Mouse (Mus musculus): ENCODE measurements around the gene Dnajc8.
A peak's percentile ranks its signal among the peaks of the same experiment; 100 is the strongest.

Gene Dnajc8

DNA sequence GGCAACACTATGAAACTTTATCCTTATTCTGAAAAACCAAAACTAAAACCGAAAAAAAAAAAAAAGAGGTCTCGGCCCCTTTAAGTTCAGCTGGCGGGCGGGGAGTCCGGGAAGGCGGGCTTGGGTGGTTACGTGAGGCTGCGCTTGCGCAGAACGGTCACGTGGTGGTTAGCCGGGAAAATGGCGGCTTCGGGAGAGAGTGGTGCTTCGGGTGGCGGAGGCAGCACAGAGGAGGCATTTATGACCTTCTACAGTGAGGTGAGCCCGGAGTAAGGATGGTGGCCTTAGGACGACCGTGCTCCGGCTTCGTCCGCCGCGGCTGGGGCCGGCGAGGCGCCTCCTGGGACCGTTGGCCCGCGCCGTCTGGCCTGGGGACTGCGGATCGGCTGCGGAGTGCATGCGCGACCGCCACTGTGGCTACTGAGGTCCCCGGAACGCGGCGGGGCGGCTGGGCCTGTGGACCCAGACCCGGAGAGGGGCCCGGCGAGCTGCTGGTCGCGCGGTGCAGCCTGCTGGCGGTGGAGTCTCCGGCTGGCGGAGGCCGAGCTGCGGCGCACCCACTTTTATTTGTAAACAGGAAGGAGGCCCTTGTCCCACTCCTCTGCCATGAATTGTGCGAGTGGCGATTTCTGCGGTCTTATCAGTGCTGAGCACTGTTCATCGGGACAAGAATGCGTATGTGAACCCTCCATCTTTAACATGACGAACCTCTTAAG is at the start of gene Dnajc8:
TSS of gene Dnajc8 (plus strand) at position 145 of the 716 bp plus-strand sequence.
- DNase-seq (ENCODE audit: low read depth in 2 of 2, low spot score in 2 of 2) = peak; percentile 89 to 92

- DNase-seq (ENCODE audit: low read depth in 2 of 2, low spot score in 2 of 2) = no peak
Measured at GRCm38 (mm10) chr4:132488521-132488920, 46.8 kb upstream of the Dnajc8 start.

GRCm38 (mm10) chr4:132488976-132489375 is 46.4 kb upstream of the Dnajc8 start:
- no peak for DNase-seq (ENCODE audit: low read depth in 2 of 2, low spot score in 2 of 2)

- DNase-seq (ENCODE audit: low read depth in 2 of 2, low spot score in 2 of 2) = no peak
Measured at GRCm38 (mm10) chr4:132490273-132491010, 44.9 kb upstream of the Dnajc8 start.

GRCm38 (mm10) chr4:132491057-132491456 is 44.3 kb upstream of the Dnajc8 start:
- no peak for DNase-seq (ENCODE audit: low read depth in 2 of 2, low spot score in 2 of 2)

DNA sequence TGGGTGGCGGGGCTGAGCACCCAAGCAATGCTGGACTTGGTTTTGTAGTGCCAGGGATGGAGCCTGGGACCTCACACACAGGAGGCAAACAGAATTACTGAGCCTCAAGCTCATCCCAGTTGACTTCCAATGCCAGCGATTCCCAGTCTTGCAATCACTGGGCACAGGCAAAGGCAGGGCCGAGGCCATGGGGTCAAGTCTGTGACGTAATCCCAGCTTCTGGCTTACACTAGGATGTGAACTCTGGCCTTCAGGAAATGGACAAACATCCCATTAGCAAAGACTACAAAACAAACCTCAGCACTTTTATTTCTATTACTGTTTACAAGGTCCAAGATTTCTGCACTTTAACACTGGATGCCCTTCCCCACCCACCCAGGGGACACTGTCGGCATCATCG is 43.6 kb upstream of the Dnajc8 start:
- no peak for DNase-seq (ENCODE audit: low read depth in 2 of 2, low spot score in 2 of 2)

GRCm38 (mm10) chr4:132492178-132493060 is 42.9 kb upstream of the Dnajc8 start:
- DNase-seq (ENCODE audit: low read depth in 2 of 2, low spot score in 2 of 2) = no peak

- no peak for DNase-seq (ENCODE audit: low read depth in 2 of 2, low spot score in 2 of 2)
Measured at GRCm38 (mm10) chr4:132494271-132494918, 41.0 kb upstream of the Dnajc8 start.

GRCm38 (mm10) chr4:132501639-132502038 is 33.7 kb upstream of the Dnajc8 start:
- DNase-seq (ENCODE audit: low read depth in 2 of 2, low spot score in 2 of 2) = no peak

DNA sequence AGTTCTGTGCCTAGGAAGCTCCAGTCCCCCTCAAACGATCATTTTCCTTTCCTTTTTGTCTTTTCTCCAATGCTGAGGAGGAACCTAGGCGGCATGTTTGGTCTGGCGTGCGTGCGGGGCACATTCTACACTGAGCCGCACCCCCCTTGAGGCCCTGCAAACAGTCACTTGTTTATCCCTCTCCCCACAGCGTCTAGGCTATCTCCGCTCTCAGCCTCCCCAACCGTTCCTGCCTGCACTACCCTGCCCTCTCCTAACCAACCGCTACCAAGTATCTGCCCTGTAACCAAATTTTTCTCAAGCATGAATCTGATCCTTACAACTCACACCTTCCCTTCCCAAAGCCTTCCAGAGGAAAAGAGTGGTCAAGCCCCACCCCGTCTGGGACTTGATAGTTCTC is 32.0 kb upstream of the Dnajc8 start:
- DNase-seq (ENCODE audit: low read depth in 2 of 2, low spot score in 2 of 2) = no peak

DNA sequence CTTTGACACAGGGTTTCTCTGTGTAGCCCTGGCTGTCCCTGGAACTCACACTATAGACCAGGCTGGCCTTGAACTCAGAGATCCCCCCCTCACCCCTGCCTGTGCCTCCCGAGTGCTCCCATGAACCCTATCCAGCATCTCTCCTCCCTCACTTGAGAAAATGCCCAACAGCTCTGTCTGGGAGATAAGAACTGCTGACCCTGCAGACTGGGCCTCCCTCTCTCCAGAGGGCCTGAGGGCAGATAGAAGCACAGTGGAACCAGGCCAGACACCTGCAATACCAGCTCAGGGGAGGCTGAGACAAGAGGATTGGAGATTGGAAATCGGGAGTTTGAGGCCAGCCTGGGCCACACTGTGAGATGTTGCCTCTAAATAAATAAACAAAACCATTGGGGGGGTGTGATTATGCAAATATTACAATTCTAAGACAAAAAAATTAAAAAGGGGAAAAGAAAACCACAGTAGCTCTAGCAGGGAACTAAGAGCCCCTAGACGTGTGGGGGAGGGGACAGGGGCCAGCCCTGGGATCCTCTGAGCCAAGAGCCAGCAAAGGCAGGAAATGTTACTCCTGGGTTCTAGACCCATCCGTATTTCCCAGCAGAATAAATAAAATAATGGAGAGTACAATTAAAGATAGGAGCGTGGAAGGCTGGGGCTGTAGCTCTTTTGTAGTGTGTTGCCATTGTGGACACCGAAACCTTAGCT is 30.2 kb upstream of the Dnajc8 start:
- DNase-seq (ENCODE audit: low read depth in 2 of 2, low spot score in 2 of 2) = no peak

- DNase-seq (ENCODE audit: low read depth in 2 of 2, low spot score in 2 of 2) = no peak
Measured at GRCm38 (mm10) chr4:132505800-132506199, 29.6 kb upstream of the Dnajc8 start.

- no peak for DNase-seq (ENCODE audit: low read depth in 2 of 2, low spot score in 2 of 2)
Measured at GRCm38 (mm10) chr4:132506250-132506649, 29.1 kb upstream of the Dnajc8 start.

GRCm38 (mm10) chr4:132507210-132507609 is 28.1 kb upstream of the Dnajc8 start:
- no peak for DNase-seq (ENCODE audit: low read depth in 2 of 2, low spot score in 2 of 2)

- DNase-seq (ENCODE audit: low read depth in 2 of 2, low spot score in 2 of 2) = peak; percentile 24 to 34
Measured at GRCm38 (mm10) chr4:132509621-132510296, 25.6 kb upstream of the Dnajc8 start.

DNA sequence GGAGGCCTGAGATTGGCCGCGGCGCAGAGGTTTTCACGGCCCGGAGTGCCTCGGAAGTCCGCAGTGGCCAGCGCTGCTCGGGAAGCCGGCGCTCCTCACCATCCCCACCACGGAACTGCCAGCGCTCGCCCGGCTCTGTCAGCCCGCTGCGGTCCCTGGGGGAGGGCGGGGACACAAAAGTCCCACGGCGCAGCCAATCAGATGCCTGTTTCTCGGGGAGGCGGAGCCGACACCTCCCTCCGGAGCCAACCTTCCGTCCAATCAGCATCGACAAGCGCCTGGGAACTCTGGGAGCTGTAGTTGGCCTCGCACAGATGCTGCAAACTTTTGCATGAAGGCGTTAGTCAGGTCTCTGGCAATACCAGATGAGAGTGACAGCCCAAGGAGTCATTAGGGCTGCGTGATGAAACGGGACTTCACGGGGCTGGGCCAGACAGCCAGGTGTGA is 25.0 kb upstream of the Dnajc8 start, which contains the start of gene Sesn2:
TSS of gene Sesn2 (minus strand) at position 150 of the 447 bp plus-strand sequence.
- DNase-seq (ENCODE audit: low read depth in 2 of 2, low spot score in 2 of 2) = peak; percentile 93 to 96

DNA sequence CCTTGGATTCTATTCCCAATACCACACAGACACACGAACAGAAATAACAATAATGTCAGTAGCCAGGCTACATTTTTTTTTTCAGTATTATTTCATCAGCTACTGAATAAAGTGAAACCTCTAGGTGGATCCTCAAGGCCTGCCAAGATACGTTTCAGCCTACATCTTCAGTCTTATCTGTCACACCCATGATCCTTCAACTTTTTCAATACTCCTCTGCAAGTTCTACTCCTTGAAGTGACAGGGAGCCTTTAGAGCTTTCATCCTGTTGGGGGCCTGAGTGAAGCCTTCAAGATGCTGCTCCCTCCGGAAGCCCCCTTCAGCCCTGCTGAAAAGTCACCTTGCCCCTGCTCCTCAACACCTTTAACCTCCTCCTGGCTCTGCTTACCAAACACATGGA is 23.3 kb upstream of the Dnajc8 start:
- DNase-seq (ENCODE audit: low read depth in 2 of 2, low spot score in 2 of 2) = no peak

GRCm38 (mm10) chr4:132513395-132514273 is 21.7 kb upstream of the Dnajc8 start:
- DNase-seq (ENCODE audit: low read depth in 2 of 2, low spot score in 2 of 2) = no peak

Data from CD8-positive naive resting alpha-beta T cell, adult 2 months (primary cell).